Mouse (Mus musculus) small intestine, adult 2 months (tissue): ENCODE data around the gene Golph3l. TPM values are rescaled to one million over a fixed set of nuclear protein-coding genes. Genes with fewer than 3 reads are reported as not detected.
A peak's percentile ranks its signal among the peaks of the same experiment; 100 is the strongest.

Experiments used
- H3K27ac ChIP-seq: fragments of 200-500 bp; 2 replicates; pipeline ENCODE4 v1.5.1; 2012; ENCODE audit warnings: low read depth, low read length, control low read depth, inconsistent platforms; ENCODE audit not compliant: insufficient read depth
- H3K27me3 ChIP-seq: fragments of 200-500 bp; 2 replicates; pipeline ENCODE4 v1.6.1; 2012; ENCODE audit warnings: mild to moderate bottlenecking, moderate library complexity, low read length, inconsistent platforms; ENCODE audit not compliant: control insufficient read depth, insufficient read depth
- H3K36me3 ChIP-seq: fragments of 200-500 bp; 2 replicates; pipeline ENCODE4 v1.6.1; 2012; ENCODE audit warnings: mild to moderate bottlenecking, low read length, control low read depth, inconsistent platforms; ENCODE audit not compliant: control insufficient read depth, insufficient read depth
- H3K4me1 ChIP-seq: fragments of 200-500 bp; 2 replicates; pipeline ENCODE4 v1.6.1; 2012; ENCODE audit warnings: low read length, inconsistent platforms, mixed read lengths; ENCODE audit not compliant: control insufficient read depth, insufficient read depth, insufficient read length
- H3K4me3 ChIP-seq: fragments of 200-500 bp; 2 replicates; pipeline ENCODE4 v1.5.1; 2012; ENCODE audit warnings: low read depth, mild to moderate bottlenecking, control low read depth, inconsistent platforms, low read length, moderate library complexity
- CTCF ChIP-seq: fragments of 200-500 bp; IDR thresholded peaks from 2 replicates; pipeline ENCODE4 v1.5.1; 2012; ENCODE audit warnings: low read depth, mild to moderate bottlenecking, control low read depth, inconsistent platforms, low read length, moderate library complexity, mixed read lengths; ENCODE audit not compliant: insufficient replicate concordance, insufficient read length; ENCODE audit errors: extremely low read depth
- POLR2A ChIP-seq: fragments of 200-500 bp; IDR thresholded peaks from 2 replicates; pipeline ENCODE4 v1.6.1; 2012; ENCODE audit warnings: low read depth, mild to moderate bottlenecking, control low read depth, inconsistent platforms, low read length, moderate library complexity
- WGBS: fragments of 180-500 bp; shearing (Covaris S2); methylation state at CpG from one replicate; pipeline ENCODE4 v1.1.7; 2018; 5-methylcytosine and 5-hydroxymethylcytosine counted together
- polyA plus RNA-seq: library from polyadenylated mRNA; depleted of rRNA; stranded (reverse); fragments of >200 nt; gene quantifications from 2 replicates; pipeline ENCODE4 v1.2.3, GENCODE M21; 2012; rRNA removed

The Golph3l gene
- polyA plus RNA-seq, 1 experiment = 4.8 TPM

- H3K4me1 ChIP-seq = peaks cover 57% of the 10 kb centered on the region
- H3K36me3 ChIP-seq = peaks cover 22% of the 10 kb centered on the region
- H3K27ac ChIP-seq = peak overlapping the region; percentile 94
- no peak for TF ChIP-seq CTCF
- no peak for TF ChIP-seq POLR2A
- WGBS = 12% methylated on average over 7 of the region's 7 CpGs
- H3K4me3 ChIP-seq = no peak overlapping the region
- no peaks in the 10 kb centered on the region for H3K27me3 ChIP-seq
These were observed 79.3 kb downstream of the Golph3l start for GRCm38 (mm10) chr3:95668026-95668425.

Other genes starting within 250 kb of the Golph3l start
- gene Setdb1, start 231.7 kb upstream of the Golph3l start, polyA plus RNA-seq = 3.3 and 5.3 TPM in 2 replicates
- gene 4930558C23Rik, start 186.1 kb upstream of the Golph3l start, polyA plus RNA-seq = not detected in 2 replicates
- gene Arnt, start 154.5 kb upstream of the Golph3l start, polyA plus RNA-seq = 11.7 and 29.5 TPM in 2 replicates
- 0.81 and 0.85 TPM in 2 replicates for gene Ctsk, start 89.7 kb upstream of the Golph3l start, polyA plus RNA-seq
- gene Ctss, start 62.1 kb upstream of the Golph3l start, polyA plus RNA-seq = 11.4 and 26.7 TPM in 2 replicates
- not detected in 2 replicates for gene Hormad1, start 29.3 kb upstream of the Golph3l start, polyA plus RNA-seq
- 5.2 and 10.1 TPM in 2 replicates for gene Ensa, start 36.1 kb downstream of the Golph3l start, polyA plus RNA-seq
- 119 and 327 TPM in 2 replicates for gene Mcl1, start 69.9 kb downstream of the Golph3l start, polyA plus RNA-seq
- gene Adamtsl4, start 99.0 kb downstream of the Golph3l start, polyA plus RNA-seq = 6.4 and 8.2 TPM in 2 replicates
- gene Ecm1, start 150.6 kb downstream of the Golph3l start, polyA plus RNA-seq = 157 and 174 TPM in 2 replicates
- gene Tars2, start 171.3 kb downstream of the Golph3l start, polyA plus RNA-seq = 10.9 and 21.3 TPM in 2 replicates
- gene Rprd2, start 229.9 kb downstream of the Golph3l start, polyA plus RNA-seq = 5.2 and 8.8 TPM in 2 replicates